Mouse (Mus musculus) liver, adult 2 months (tissue): ENCODE results near the gene Sgcd.

Experiments used
- CTCF ChIP-seq: fragments of 200-500 bp; IDR thresholded peaks from 2 replicates; pipeline ENCODE4 v1.5.1; 2011; ENCODE audit warnings: low read depth, low read length, control low read depth
- POLR2A ChIP-seq: fragments of 200-500 bp; IDR thresholded peaks from 2 replicates; pipeline ENCODE4 v1.6.1; 2011; ENCODE audit warnings: low read length, control low read depth; ENCODE audit not compliant: insufficient read depth; ENCODE audit errors: extremely low read depth

- TF ChIP-seq CTCF (no peak), POLR2A (no peak)
These were observed 800.2 kb downstream of the Sgcd start for GRCm38 (mm10) chr11:47188556-47188955.
